Mouse (Mus musculus): ENCODE measurements at regions not wholly inside any gene's neighbourhood (a gene's known extent, or its start where the extent isn't known, plus 50 kb on each side); places are given as distances from the start of the nearest gene placed in this dataset.
"Not testable (repeated sequence)": the region's sequence is repeated elsewhere in the genome, so short reads cannot be mapped to it uniquely, and the experiment has no call there.

DNA sequence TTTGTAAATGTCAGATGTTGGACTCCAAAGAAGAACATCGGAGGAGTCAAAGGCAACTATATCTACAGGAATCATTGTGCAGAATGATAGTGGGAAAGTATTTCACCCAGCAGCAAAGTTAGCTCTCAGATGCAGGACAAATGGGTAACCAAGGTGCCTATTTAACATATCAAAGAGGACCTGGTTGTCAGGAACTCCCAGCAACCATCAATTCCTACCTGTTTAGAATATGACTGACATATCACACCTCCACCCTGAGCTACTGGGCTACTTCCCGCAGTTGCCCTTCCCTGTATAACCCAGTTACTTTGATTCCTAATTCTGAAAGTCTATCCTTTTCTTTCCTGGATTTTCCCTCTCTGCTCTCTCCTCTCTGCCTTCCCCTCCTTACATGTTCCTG, 403.0 kb upstream of the Tbl1xr1 start:
- DNase-seq (ENCODE audit: low spot score, missing footprints) (no peak), ATAC-seq (ENCODE audit: low FRiP score) (no peak)
- Histone ChIP-seq H3K27me3 (ENCODE audit: control insufficient read depth, insufficient read depth, low read length) (no peaks in the 10 kb centered on the region), H3K9me3 (ENCODE audit: control insufficient read depth, low read length) (no peaks in the 10 kb centered on the region), H3K9ac (ENCODE audit: low read length) (no peak overlapping the region), H3K4me1 (ENCODE audit: control insufficient read depth, insufficient read depth, low read length) (no peaks in the 10 kb centered on the region), H3K27ac (ENCODE audit: low read depth, low read length) (no peak overlapping the region), H3K4me2 (no peak overlapping the region), H3K4me3 (ENCODE audit: low read depth, low read length) (no peak overlapping the region), H3K36me3 (ENCODE audit: control insufficient read depth, insufficient read depth, low read length) (no peaks in the 10 kb centered on the region)
- 92% methylated on average over 2 of the region's 2 CpGs for WGBS

- no peaks in the 10 kb centered on the region for H3K36me3 ChIP-seq (ENCODE audit: control insufficient read depth, insufficient read depth, low read length)
- ATAC-seq (ENCODE audit: low FRiP score): no peak
- no peaks in the 10 kb centered on the region for H3K27me3 ChIP-seq (ENCODE audit: control insufficient read depth, insufficient read depth, low read length)
- H3K4me1 ChIP-seq (ENCODE audit: control insufficient read depth, insufficient read depth, low read length): no peaks in the 10 kb centered on the region
- no peaks in the 10 kb centered on the region for H3K9me3 ChIP-seq (ENCODE audit: control insufficient read depth, low read length)
- no peak for DNase-seq (ENCODE audit: low spot score, missing footprints)
- no peak overlapping the region for H3K4me3 ChIP-seq (ENCODE audit: low read depth, low read length)
- no peak overlapping the region for H3K9ac ChIP-seq (ENCODE audit: low read length)
- H3K4me2 ChIP-seq: no peak overlapping the region
- H3K27ac ChIP-seq (ENCODE audit: low read depth, low read length): no peak overlapping the region
Measured at GRCm38 (mm10) chr3:21678265-21678664, 398.2 kb upstream of the Tbl1xr1 start.

- ATAC-seq (ENCODE audit: low FRiP score): no peak
Measured at GRCm38 (mm10) chr3:21678734-21679133, 397.7 kb upstream of the Tbl1xr1 start.

DNA sequence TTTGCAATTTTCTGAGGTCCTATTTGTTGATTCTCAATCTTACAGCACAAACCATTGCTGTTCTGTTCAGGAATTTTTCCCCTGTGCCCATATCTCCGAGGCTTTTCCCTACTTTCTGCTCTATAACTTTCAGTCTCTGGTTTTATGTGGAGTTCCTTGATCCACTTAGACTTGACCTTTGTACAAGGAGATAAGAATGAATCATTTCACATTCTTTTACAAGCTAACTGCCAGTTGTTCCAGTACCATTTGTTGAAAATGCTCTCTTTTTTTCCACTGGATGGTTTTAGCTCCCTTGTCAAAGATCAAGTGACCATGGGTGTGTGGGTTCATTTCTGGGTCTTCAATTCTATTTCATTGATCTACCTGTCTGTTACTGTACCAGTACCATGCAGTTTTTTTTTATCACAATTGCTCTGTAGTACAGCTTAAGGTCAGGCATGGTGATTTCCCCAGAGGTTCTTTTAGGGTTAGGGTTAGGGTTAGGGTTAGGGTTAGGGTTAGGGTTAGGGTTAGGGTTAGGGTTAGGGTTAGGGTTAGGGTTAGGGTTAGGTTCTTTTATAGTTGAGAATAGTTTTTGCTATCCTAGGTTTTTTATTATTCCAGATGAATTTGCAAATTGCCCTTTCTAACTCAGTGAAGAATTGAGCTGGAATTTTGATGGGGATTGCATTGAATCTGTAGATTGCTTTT, 378.3 kb upstream of the Tbl1xr1 start:
- not testable (repeated sequence) for ATAC-seq (ENCODE audit: low FRiP score); DNase-seq (ENCODE audit: low spot score, missing footprints); H3K4me2 ChIP-seq; H3K4me3 ChIP-seq (ENCODE audit: low read depth, low read length); H3K4me1 ChIP-seq (ENCODE audit: control insufficient read depth, insufficient read depth, low read length); H3K27ac ChIP-seq (ENCODE audit: low read depth, low read length); H3K9ac ChIP-seq (ENCODE audit: low read length); H3K9me3 ChIP-seq (ENCODE audit: control insufficient read depth, low read length); H3K36me3 ChIP-seq (ENCODE audit: control insufficient read depth, insufficient read depth, low read length); H3K27me3 ChIP-seq (ENCODE audit: control insufficient read depth, insufficient read depth, low read length)
- WGBS: 89% methylated on average over 1 of the region's 1 CpGs

More at GRCm38 (mm10) chr3:21678734-21679133, 397.7 kb upstream of the Tbl1xr1 start:
- Histone ChIP-seq H3K4me2 (no peak overlapping the region), H3K27me3 (ENCODE audit: control insufficient read depth, insufficient read depth, low read length) (no peaks in the 10 kb centered on the region), H3K4me1 (ENCODE audit: control insufficient read depth, insufficient read depth, low read length) (no peaks in the 10 kb centered on the region), H3K36me3 (ENCODE audit: control insufficient read depth, insufficient read depth, low read length) (no peaks in the 10 kb centered on the region), H3K9ac (ENCODE audit: low read length) (no peak overlapping the region), H3K4me3 (ENCODE audit: low read depth, low read length) (no peak overlapping the region), H3K27ac (ENCODE audit: low read depth, low read length) (no peak overlapping the region), H3K9me3 (ENCODE audit: control insufficient read depth, low read length) (no peaks in the 10 kb centered on the region)
- DNase-seq (ENCODE audit: low spot score, missing footprints): no peak

GRCm38 (mm10) chr3:21699526-21699925, 376.9 kb upstream of the Tbl1xr1 start:
- H3K27me3 ChIP-seq (ENCODE audit: control insufficient read depth, insufficient read depth, low read length): no peaks in the 10 kb centered on the region
- ATAC-seq (ENCODE audit: low FRiP score) (no peak), DNase-seq (ENCODE audit: low spot score, missing footprints) (no peak)
- H3K36me3 ChIP-seq (ENCODE audit: control insufficient read depth, insufficient read depth, low read length): no peaks in the 10 kb centered on the region
- no peak overlapping the region for H3K4me3 ChIP-seq (ENCODE audit: low read depth, low read length)
- H3K27ac ChIP-seq (ENCODE audit: low read depth, low read length): no peak overlapping the region
- 92% methylated on average over 1 of the region's 1 CpGs for WGBS
- no peak overlapping the region for H3K4me2 ChIP-seq
- H3K9ac ChIP-seq (ENCODE audit: low read length): no peak overlapping the region
- no peaks in the 10 kb centered on the region for H3K9me3 ChIP-seq (ENCODE audit: control insufficient read depth, low read length)
- no peaks in the 10 kb centered on the region for H3K4me1 ChIP-seq (ENCODE audit: control insufficient read depth, insufficient read depth, low read length)

GRCm38 (mm10) chr3:21700326-21700725, 376.1 kb upstream of the Tbl1xr1 start:
- no peaks in the 10 kb centered on the region for H3K27me3 ChIP-seq (ENCODE audit: control insufficient read depth, insufficient read depth, low read length)
- DNase-seq (ENCODE audit: low spot score, missing footprints) (no peak), ATAC-seq (ENCODE audit: low FRiP score) (no peak)
- no peaks in the 10 kb centered on the region for H3K36me3 ChIP-seq (ENCODE audit: control insufficient read depth, insufficient read depth, low read length)
- no peak overlapping the region for H3K27ac ChIP-seq (ENCODE audit: low read depth, low read length)
- H3K9ac ChIP-seq (ENCODE audit: low read length): no peak overlapping the region
- H3K4me1 ChIP-seq (ENCODE audit: control insufficient read depth, insufficient read depth, low read length): no peaks in the 10 kb centered on the region
- no peaks in the 10 kb centered on the region for H3K9me3 ChIP-seq (ENCODE audit: control insufficient read depth, low read length)
- no peak overlapping the region for H3K4me3 ChIP-seq (ENCODE audit: low read depth, low read length)
- no peak overlapping the region for H3K4me2 ChIP-seq
- 81% methylated on average over 1 of the region's 1 CpGs for WGBS

- no peak overlapping the region for H3K9ac ChIP-seq (ENCODE audit: low read length)
- no peak overlapping the region for H3K4me3 ChIP-seq (ENCODE audit: low read depth, low read length)
- H3K9me3 ChIP-seq (ENCODE audit: control insufficient read depth, low read length): no peaks in the 10 kb centered on the region
- H3K27me3 ChIP-seq (ENCODE audit: control insufficient read depth, insufficient read depth, low read length): no peaks in the 10 kb centered on the region
- no peaks in the 10 kb centered on the region for H3K36me3 ChIP-seq (ENCODE audit: control insufficient read depth, insufficient read depth, low read length)
- no peak overlapping the region for H3K27ac ChIP-seq (ENCODE audit: low read depth, low read length)
- 68% methylated on average over 4 of the region's 4 CpGs for WGBS
- ATAC-seq (ENCODE audit: low FRiP score) (no peak), DNase-seq (ENCODE audit: low spot score, missing footprints) (no peak)
- H3K4me1 ChIP-seq (ENCODE audit: control insufficient read depth, insufficient read depth, low read length): no peaks in the 10 kb centered on the region
- no peak overlapping the region for H3K4me2 ChIP-seq
Measured at GRCm38 (mm10) chr3:21726747-21727505, 349.5 kb upstream of the Tbl1xr1 start.

GRCm38 (mm10) chr3:21728019-21728418, 348.4 kb upstream of the Tbl1xr1 start:
- Histone ChIP-seq H3K4me3 (ENCODE audit: low read depth, low read length) (no peak overlapping the region), H3K36me3 (ENCODE audit: control insufficient read depth, insufficient read depth, low read length) (no peaks in the 10 kb centered on the region), H3K27ac (ENCODE audit: low read depth, low read length) (no peak overlapping the region), H3K4me1 (ENCODE audit: control insufficient read depth, insufficient read depth, low read length) (no peaks in the 10 kb centered on the region), H3K9ac (ENCODE audit: low read length) (no peak overlapping the region), H3K4me2 (no peak overlapping the region), H3K9me3 (ENCODE audit: control insufficient read depth, low read length) (no peaks in the 10 kb centered on the region), H3K27me3 (ENCODE audit: control insufficient read depth, insufficient read depth, low read length) (no peaks in the 10 kb centered on the region)
- no peak for DNase-seq (ENCODE audit: low spot score, missing footprints)
- ATAC-seq (ENCODE audit: low FRiP score): peak; percentile 54; the same call in 1 of the 2 replicates
- WGBS: 22% methylated on average over 4 of the region's 4 CpGs

GRCm38 (mm10) chr3:21729328-21729727, 347.1 kb upstream of the Tbl1xr1 start:
- Histone ChIP-seq H3K9me3 (ENCODE audit: control insufficient read depth, low read length) (no peaks in the 10 kb centered on the region), H3K9ac (ENCODE audit: low read length) (no peak overlapping the region), H3K27me3 (ENCODE audit: control insufficient read depth, insufficient read depth, low read length) (no peaks in the 10 kb centered on the region), H3K36me3 (ENCODE audit: control insufficient read depth, insufficient read depth, low read length) (no peaks in the 10 kb centered on the region), H3K4me3 (ENCODE audit: low read depth, low read length) (no peak overlapping the region), H3K4me2 (no peak overlapping the region), H3K4me1 (ENCODE audit: control insufficient read depth, insufficient read depth, low read length) (no peaks in the 10 kb centered on the region), H3K27ac (ENCODE audit: low read depth, low read length) (no peak overlapping the region)
- DNase-seq (ENCODE audit: low spot score, missing footprints): no peak
- no peak for ATAC-seq (ENCODE audit: low FRiP score)
- 92% methylated on average over 1 of the region's 1 CpGs for WGBS
